Mouse (Mus musculus) subcutaneous adipose tissue, adult 2 months (tissue): Measurements from ENCODE around the gene Cd5l. TPM values are rescaled to one million over a fixed set of nuclear protein-coding genes. Genes with fewer than 3 reads are reported as not detected.

Experiments used
- polyA plus RNA-seq: library from polyadenylated mRNA; depleted of rRNA; stranded (reverse); fragments of >200 nt; gene quantifications from 2 replicates; pipeline ENCODE4 v1.2.3, GENCODE M21; 2012; ENCODE audit warnings: low replicate concordance; rRNA removed

The Cd5l gene
- polyA plus RNA-seq: 0.56 and 0.89 TPM in 2 replicates

DNA sequence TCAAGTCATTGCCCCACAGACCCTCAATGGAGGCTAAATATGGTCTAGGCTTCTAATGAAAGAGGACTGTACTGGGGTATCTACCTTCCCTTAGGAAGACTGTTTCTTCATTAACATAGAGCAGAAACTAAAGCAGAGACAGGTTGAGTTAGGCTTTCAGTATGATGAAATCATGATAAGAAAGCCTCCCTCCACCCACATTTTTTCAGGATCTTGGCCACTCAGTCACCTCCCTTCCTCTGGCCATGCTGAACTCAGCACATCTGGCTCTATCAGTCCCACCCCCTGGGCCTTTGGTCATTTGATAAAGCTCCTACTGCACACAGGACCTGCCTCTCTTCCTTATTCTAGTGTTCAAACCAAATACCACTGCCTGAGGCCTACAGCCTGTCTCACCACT is at the start of gene Cd5l:
Gene Cd5l, plus strand, starts transcription at position 301 of the 400 bp plus-strand sequence.

DNA sequence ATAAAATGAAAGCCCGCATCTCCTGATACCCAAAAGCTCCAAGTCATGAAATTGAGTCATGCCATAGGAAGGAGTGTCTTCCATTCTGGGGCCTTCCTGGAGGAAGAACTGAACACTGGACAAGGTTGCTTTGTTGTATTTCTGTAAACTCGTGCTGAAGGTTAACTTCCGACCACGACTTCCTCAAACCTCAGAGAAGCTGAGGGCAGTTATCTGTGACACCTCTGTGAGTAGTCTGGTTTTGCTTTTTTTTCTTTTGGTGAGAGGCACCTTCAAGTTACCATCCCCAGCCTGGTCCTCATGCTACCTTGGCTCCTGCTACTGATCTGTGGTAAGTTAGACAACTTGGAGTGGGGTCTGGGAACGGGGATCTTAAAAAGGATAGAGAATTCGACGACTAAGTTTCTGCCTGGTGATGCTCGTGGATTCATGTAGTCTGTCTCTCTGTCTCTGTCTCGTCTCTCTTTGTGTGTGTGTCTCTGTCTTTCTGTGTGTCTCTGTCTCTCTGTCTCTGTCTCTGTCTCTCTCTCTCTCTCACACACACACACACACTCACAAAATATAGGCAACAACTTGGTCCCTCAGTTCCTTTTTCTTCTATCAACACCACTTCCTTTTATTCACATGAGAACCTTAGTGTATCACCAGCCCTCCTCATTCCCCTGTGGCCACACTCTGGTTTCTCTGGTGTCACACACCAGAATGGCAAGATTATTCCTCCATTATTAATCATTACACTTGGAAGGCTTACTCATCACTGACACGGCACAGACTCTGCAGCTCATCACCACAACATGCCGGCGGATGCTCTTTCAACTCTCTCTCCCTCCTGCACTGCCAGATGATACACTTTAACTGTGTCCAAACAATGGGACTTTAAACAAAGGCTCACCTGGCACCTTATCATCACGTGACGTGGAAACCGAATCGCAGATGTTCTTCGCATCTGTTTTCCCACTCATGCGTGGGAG is 18.8 kb downstream of the Cd5l start, which contains the start of gene Fcrl1:
Gene Fcrl1, plus strand, starts transcription at position 193 of the 971 bp plus-strand sequence.

Other genes with a start within 250 kb of the Cd5l start
- gene Kirrel, start 183.1 kb upstream of the Cd5l start, polyA plus RNA-seq: 23.7 and 40.8 TPM in 2 replicates
- 14.1 and 35.2 TPM in 2 replicates for gene Fcrls, start 94.1 kb upstream of the Cd5l start, polyA plus RNA-seq
- gene Fcrl1, start 18.5 kb downstream of the Cd5l start, polyA plus RNA-seq: 0.39 and 0.51 TPM in 2 replicates
- 0.08 TPM in 1 of 2 replicates, not detected in the other for gene Fcrl5, start 77.9 kb downstream of the Cd5l start, polyA plus RNA-seq
- gene Etv3, start 167.5 kb downstream of the Cd5l start, polyA plus RNA-seq: 16.2 and 17.7 TPM in 2 replicates